Mouse (Mus musculus): ENCODE results near the gene Cntfr. TPM values are rescaled to one million over a fixed set of nuclear protein-coding genes. Genes with fewer than 3 reads are reported as not detected.
"Not testable (repeated sequence)": the region's sequence is repeated elsewhere in the genome, so short reads cannot be mapped to it uniquely, and the experiment has no call there.

The Cntfr gene
- polyA plus RNA-seq, 1 experiment: 101 TPM

DNA sequence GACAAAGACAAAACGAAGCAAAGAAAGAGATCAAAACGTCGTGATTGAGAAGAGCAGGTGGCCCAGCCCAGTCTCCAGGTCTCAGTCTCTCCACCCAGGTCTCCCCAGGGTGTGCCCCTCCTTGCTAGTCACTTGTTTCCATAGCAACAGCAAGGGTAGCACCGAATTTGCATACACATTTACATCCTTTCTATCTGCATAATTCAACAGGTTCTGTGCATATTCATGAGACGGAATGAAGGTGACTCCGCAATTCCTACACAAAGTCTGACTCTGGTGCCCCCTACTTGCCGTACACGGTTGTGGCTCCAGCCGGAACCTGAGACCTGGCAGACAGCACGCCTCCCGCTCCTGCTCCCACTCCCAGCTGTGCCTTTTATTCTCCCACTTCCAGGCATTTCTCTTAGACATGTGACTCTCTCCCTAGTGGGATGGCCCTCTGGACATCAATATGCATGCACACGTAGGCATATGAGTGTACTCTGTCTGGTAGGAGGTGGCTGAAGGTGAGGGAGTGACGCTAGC, 10.2 kb upstream of the Cntfr start:
- peak; percentile 80 to 84 for DNase-seq
- Histone ChIP-seq H3K4me1 (ENCODE audit: control insufficient read depth, insufficient read depth, low read length) (peaks cover 19% of the 10 kb centered on the region), H3K27me3 (ENCODE audit: control insufficient read depth, insufficient read depth, low read length) (no peaks in the 10 kb centered on the region), H3K27ac (ENCODE audit: insufficient read depth, low read length) (no peak overlapping the region), H3K4me3 (replicated peaks; ENCODE audit: insufficient read depth, low read depth, low read length) (no peak overlapping the region)
- 7% methylated on average over 13 of the region's 13 CpGs for WGBS
- TF ChIP-seq CTCF (IDR thresholded peaks at IDR 0.05; ENCODE audit: borderline replicate concordance, insufficient read depth, low read depth, low read length) (peak; percentile 84), POLR2A (IDR thresholded peaks at IDR 0.05; ENCODE audit: borderline replicate concordance, insufficient read depth, low read length) (no peak)

DNA sequence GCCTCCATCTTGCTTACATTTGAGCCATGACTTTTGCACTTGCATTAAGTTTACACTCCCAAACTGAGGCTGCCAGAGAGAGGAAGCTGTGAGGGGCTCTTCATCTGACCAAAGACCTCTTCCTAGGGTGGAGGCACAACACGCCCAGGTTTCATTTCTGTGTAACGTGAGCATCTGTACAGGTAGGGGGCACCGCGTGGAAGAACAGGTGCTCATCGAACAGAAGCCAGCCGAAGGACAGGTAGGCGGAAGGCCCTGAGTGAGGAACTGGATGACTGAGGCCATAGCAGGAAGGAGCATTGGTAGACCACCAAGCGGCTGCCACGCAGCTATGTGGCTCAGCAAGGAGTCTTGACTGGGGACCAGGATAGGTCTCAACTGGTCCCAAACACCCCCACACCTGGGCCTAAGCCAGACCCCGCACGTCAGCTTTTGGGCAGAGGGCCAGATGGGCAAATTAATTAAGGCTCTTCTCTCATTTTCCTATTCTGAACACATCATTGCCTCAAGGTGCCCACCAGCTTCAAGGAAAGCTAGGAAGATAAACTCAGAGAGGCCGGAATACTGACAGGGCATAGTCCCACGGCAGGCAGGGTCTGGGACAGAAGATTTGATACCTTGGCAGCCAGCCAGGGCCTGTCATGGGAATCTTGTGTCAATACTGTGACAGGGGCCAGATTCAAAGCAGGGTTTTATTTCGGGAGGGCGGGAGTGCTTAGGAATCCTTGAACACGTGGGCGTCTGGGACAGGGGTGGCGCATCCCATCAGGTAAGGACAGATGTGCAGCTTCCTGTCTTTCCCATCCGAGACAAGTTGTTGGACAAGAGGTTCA, 9.2 kb upstream of the Cntfr start:
- no peak overlapping the region for H3K4me3 ChIP-seq (replicated peaks; ENCODE audit: insufficient read depth, low read depth, low read length)
- TF ChIP-seq CTCF (IDR thresholded peaks at IDR 0.05; ENCODE audit: borderline replicate concordance, insufficient read depth, low read depth, low read length) (no peak), POLR2A (IDR thresholded peaks at IDR 0.05; ENCODE audit: borderline replicate concordance, insufficient read depth, low read length) (no peak)
- peaks cover 15% of the 10 kb centered on the region for H3K4me1 ChIP-seq (ENCODE audit: control insufficient read depth, insufficient read depth, low read length)
- whole genome bisulfite sequencing: 47% methylated on average over 19 of the region's 19 CpGs
- no peak overlapping the region for H3K27ac ChIP-seq (ENCODE audit: insufficient read depth, low read length)
- H3K27me3 ChIP-seq (ENCODE audit: control insufficient read depth, insufficient read depth, low read length): no peaks in the 10 kb centered on the region
- peak in 1 of 2 experiments; percentile 44 for DNase-seq

DNA sequence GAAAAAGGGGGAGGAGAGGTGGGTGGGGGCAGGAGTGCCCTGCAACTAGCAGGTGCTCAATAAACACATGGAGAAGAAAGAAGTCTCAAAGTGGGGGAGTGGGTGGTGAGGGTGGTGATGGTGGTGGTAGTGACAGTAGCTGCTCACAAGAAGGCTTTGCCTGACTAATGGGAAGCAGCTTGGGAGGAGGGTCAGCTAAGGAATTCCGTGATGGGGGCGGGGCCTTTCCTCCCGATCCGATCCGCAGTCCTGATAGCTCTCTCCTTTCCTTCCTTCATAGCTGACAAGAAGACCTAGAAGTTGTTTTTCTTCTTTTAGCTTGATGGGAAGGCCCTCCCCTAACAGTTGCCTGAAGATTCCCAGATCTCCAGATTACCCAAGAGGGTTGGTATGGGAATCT, 7.8 kb upstream of the Cntfr start:
- 58% methylated on average over 5 of the region's 5 CpGs for WGBS

DNA sequence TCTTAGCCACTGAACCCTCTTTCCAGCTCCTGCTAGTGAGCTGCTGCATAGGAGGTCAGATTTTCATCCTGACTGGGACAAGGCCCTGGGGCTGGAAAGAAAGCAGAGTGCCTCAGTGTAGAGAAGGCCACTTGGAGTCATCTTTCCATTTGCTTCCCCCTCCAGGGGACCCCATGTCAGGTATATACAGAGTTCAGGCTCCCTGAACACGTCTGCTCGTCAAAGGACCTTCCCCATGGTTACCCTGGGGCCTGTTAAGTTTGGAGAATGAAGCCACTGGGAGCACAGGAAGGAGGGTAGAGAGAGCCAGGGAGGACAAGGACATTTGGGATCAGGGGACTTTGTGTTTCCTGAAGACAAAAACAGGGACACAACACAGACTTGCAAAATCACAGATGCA, 5.3 kb upstream of the Cntfr start:
- H3K4me1 ChIP-seq (ENCODE audit: control insufficient read depth, insufficient read depth, low read length): peaks cover 11% of the 10 kb centered on the region
- not testable (repeated sequence) for H3K27me3 ChIP-seq (ENCODE audit: control insufficient read depth, insufficient read depth, low read length); DNase-seq; H3K27ac ChIP-seq (ENCODE audit: insufficient read depth, low read length); H3K4me3 ChIP-seq (replicated peaks; ENCODE audit: insufficient read depth, low read depth, low read length)
- 87% methylated on average over 2 of the region's 2 CpGs for WGBS

More for the DNA sequence above, 7.8 kb upstream of the Cntfr start:
- Histone ChIP-seq H3K4me3 (replicated peaks; ENCODE audit: insufficient read depth, low read depth, low read length) (no peak overlapping the region), H3K27ac (ENCODE audit: insufficient read depth, low read length) (no peak overlapping the region), H3K27me3 (ENCODE audit: control insufficient read depth, insufficient read depth, low read length) (no peaks in the 10 kb centered on the region), H3K4me1 (ENCODE audit: control insufficient read depth, insufficient read depth, low read length) (peaks cover 13% of the 10 kb centered on the region)
- TF ChIP-seq CTCF (IDR thresholded peaks at IDR 0.05; ENCODE audit: borderline replicate concordance, insufficient read depth, low read depth, low read length): no peak
- no peak for TF ChIP-seq POLR2A (IDR thresholded peaks at IDR 0.05; ENCODE audit: borderline replicate concordance, insufficient read depth, low read length)
- DNase-seq: no peak

DNA sequence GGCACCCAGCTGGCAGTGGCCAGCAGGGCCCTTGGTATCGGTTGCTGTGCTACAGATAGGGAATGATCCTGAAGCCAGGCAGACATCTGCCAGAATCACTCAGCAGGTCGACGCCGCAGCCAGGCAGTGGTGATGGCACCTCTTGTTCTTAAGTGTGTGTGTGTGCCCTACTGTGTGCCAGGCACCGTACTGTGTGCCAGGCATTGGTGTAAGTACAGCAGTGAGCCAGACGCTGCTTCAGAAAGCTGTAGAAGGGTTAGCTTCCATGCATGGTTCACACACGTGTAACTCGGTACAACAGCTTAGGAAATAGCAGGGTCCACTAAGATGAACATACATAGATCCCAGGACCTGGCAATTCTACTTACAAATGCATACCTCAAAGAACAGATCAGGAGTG, 3.3 kb upstream of the Cntfr start:
- H3K4me3 ChIP-seq (replicated peaks; ENCODE audit: insufficient read depth, low read depth, low read length); H3K27ac ChIP-seq (ENCODE audit: insufficient read depth, low read length); DNase-seq; H3K4me1 ChIP-seq (ENCODE audit: control insufficient read depth, insufficient read depth, low read length); H3K27me3 ChIP-seq (ENCODE audit: control insufficient read depth, insufficient read depth, low read length): not testable (repeated sequence)
- WGBS: 43% methylated on average over 2 of the region's 8 CpGs

DNA sequence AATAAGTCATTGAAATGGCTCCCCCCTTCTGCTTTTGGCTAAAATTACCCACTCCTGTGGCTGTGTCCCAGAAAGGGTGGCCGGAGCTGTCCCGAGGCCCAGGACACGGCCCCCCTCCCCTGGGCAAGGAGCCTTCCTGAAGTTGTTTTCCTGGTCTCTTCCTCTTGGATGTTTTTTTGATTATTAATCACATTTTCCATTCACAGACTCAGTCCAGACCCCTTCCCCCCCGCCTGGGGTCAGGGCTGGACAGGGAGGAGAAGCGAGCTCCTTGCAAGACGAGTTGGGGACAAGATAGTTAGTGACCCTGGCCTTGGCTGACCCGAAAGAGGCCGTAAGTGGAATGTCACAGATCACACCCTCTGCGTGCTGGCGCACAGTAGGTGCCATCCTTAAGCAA, 2.9 kb upstream of the Cntfr start, which contains the start of gene Il11ra1:
Il11ra1 (plus strand) TSS at position 207 of the 400 bp plus-strand sequence.
- DNase-seq; H3K4me1 ChIP-seq (ENCODE audit: control insufficient read depth, insufficient read depth, low read length); H3K4me3 ChIP-seq (replicated peaks; ENCODE audit: insufficient read depth, low read depth, low read length); H3K27ac ChIP-seq (ENCODE audit: insufficient read depth, low read length); H3K27me3 ChIP-seq (ENCODE audit: control insufficient read depth, insufficient read depth, low read length): not testable (repeated sequence)
- WGBS: 81% methylated on average over 10 of the region's 10 CpGs

DNA sequence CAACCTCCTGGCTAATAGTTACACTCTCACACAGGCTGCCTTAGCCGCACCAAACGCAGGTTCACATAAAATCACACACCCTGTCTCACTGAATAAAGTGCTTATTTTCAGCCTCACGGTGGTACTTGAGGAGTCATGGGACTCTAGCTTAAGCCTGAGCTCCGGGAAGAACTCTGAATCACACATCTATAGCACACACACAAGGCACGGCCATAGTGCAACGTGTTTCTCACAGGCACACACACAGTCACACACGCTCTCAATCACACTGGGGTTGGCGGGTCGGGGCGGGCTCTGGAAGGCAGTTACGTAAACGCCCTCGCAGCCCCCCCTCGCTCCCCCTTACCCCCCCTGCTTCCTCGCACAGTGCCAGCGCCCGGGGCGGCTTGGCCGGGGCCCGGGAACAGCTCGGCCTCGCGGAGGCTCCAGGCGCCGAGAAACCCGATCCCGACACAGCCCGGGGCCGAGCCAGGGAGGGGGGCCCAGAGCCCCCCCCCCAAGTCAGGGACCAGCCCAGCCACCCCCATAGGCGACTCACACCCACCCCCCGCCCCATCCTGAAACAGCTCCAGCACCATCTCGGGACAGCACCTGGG, 1.6 kb upstream of the Cntfr start:
- H3K27ac ChIP-seq (ENCODE audit: insufficient read depth, low read length): not testable (repeated sequence)
- peak; percentile 69 to 75 for DNase-seq
- 4% methylated on average over 22 of the region's 32 CpGs for WGBS

DNA sequence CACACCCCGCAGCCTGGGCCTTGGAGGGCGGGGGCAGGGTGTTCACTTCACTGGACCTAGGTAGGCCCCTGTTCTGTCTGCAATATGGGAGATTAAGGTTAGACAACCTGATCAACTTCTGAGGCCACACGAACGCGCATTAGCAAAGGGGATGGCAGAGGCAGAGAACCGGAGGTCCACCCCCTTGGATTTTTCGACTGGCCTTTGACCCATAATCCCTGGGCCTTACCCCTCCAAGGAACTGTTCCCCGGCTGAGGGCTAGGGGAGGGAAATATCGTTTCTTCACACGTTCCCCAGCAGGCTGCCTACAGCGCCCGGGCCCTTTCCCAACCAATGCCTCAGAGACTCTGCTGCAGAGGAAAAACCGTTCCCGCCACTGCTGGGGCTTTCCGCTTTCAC, 437 bp downstream of the Cntfr start:
- H3K4me3 ChIP-seq (replicated peaks; ENCODE audit: insufficient read depth, low read depth, low read length); DNase-seq; H3K4me1 ChIP-seq (ENCODE audit: control insufficient read depth, insufficient read depth, low read length); H3K27me3 ChIP-seq (ENCODE audit: control insufficient read depth, insufficient read depth, low read length); H3K27ac ChIP-seq (ENCODE audit: insufficient read depth, low read length): not testable (repeated sequence)
- WGBS: 83% methylated on average over 13 of the region's 15 CpGs

More for the DNA sequence above, 1.6 kb upstream of the Cntfr start:
- not testable (repeated sequence) for H3K27me3 ChIP-seq (ENCODE audit: control insufficient read depth, insufficient read depth, low read length); H3K4me3 ChIP-seq (replicated peaks; ENCODE audit: insufficient read depth, low read depth, low read length); H3K4me1 ChIP-seq (ENCODE audit: control insufficient read depth, insufficient read depth, low read length)

DNA sequence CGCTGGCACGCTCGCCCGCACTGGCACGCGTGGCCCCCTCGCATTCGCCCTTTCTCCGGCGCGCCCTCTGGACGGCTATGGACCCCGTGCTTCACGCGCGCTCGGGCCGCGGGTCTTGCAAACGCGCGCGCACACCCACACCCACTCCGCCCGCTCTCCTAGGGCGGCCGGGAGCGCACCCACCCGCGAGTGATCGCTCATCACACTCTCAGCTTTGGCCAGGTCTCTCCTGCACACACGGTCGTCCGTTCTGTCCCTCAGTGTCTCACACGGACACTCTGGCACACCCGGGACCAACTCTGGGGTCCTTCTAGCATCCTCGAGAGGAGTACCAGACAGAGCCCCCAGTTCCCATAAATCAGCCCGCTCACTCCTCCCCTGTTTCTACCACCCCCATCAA, 1.1 kb downstream of the Cntfr start:
- not testable (repeated sequence) for H3K4me3 ChIP-seq (replicated peaks; ENCODE audit: insufficient read depth, low read depth, low read length)
- 7% methylated on average over 16 of the region's 38 CpGs for WGBS

DNA sequence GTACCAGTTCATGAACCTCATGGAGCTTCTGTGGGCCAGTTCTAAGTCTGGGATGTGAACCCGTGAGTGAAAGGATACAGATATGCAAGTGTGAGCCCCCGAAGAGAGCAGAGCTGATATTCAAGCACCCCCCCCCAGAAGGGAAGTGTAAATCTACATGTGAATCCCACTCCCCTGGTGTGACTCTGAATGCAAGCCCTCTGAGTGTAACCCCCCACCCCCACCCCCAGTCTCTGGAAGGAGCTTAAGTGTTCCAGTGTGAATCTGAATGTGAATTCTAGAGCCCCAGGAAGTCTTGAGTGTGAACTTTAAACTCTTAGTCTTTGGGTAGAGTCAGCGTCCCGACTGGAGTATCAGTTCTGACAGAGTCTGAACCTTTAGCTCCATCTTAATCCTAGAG, 3.4 kb downstream of the Cntfr start:
- not testable (repeated sequence) for H3K4me1 ChIP-seq (ENCODE audit: control insufficient read depth, insufficient read depth, low read length); H3K27ac ChIP-seq (ENCODE audit: insufficient read depth, low read length); H3K4me3 ChIP-seq (replicated peaks; ENCODE audit: insufficient read depth, low read depth, low read length); H3K27me3 ChIP-seq (ENCODE audit: control insufficient read depth, insufficient read depth, low read length); DNase-seq
- WGBS: 24% methylated on average over 4 of the region's 4 CpGs

More for the DNA sequence above, 1.1 kb downstream of the Cntfr start:
- H3K27ac ChIP-seq (ENCODE audit: insufficient read depth, low read length); DNase-seq; H3K27me3 ChIP-seq (ENCODE audit: control insufficient read depth, insufficient read depth, low read length); H3K4me1 ChIP-seq (ENCODE audit: control insufficient read depth, insufficient read depth, low read length): not testable (repeated sequence)

DNA sequence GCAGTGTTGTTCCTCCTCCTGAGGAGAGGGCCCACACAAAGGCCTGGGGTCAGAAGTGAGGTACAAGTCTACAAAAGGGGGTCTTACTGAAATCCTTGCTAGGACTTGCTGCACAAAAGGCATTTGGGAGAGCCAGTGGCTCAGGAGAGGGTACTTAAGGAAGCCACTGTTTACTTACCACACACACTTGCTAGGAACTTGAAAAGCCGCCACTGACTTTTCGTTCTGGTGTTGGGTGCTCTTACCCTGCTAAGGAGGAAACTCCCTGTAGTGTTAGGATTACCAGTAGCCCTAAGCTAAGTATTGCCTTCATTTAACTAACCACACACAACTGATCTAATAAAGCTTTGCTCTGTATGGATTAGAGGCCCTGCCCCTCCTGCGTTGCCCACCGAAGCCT, 6.9 kb downstream of the Cntfr start:
- not testable (repeated sequence) for H3K27ac ChIP-seq (ENCODE audit: insufficient read depth, low read length); H3K4me1 ChIP-seq (ENCODE audit: control insufficient read depth, insufficient read depth, low read length); H3K27me3 ChIP-seq (ENCODE audit: control insufficient read depth, insufficient read depth, low read length); H3K4me3 ChIP-seq (replicated peaks; ENCODE audit: insufficient read depth, low read depth, low read length); DNase-seq
- no CpG with 5 or more reads among the region's 4 CpGs for WGBS

DNA sequence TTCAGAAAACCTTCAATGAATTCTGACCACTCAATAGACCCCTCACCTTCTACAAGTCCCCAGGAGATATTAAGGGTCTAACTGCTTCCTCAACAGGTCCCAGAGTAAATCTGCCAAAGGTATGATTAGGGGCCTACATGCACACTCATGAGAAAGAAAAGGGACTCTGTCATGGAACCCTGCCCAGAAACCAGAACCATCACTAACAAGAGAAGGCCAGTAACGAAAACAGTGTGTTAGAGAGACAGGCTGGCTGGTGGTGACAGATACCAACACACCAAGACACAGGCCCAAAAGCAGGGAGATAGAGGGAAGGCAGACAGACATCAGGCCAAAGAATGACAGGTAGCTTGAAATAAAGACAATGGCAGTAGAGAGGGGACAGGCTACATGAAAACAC, 8.3 kb downstream of the Cntfr start:
- not testable (repeated sequence) for H3K4me3 ChIP-seq (replicated peaks; ENCODE audit: insufficient read depth, low read depth, low read length); H3K27me3 ChIP-seq (ENCODE audit: control insufficient read depth, insufficient read depth, low read length); H3K27ac ChIP-seq (ENCODE audit: insufficient read depth, low read length); H3K4me1 ChIP-seq (ENCODE audit: control insufficient read depth, insufficient read depth, low read length); DNase-seq
- 14% methylated on average over 1 of the region's 1 CpGs for WGBS
